Mouse (Mus musculus) 416B (cell line): ENCODE measurements at regions not wholly inside any gene's neighbourhood (a gene's known extent, or its start where the extent isn't known, plus 50 kb on each side); places are given as distances from the start of the nearest gene placed in this dataset.

Experiments
- DNase-seq: peaks from one replicate; pipeline ENCODE4 v3.0.0; 2011; ENCODE audit warnings: low read depth

GRCm38 (mm10) chr1:141524193-141524592, 1278.2 kb downstream of the Kcnt2 start:
- peak; percentile 49 for DNase-seq

- DNase-seq, result peak; percentile 6
These were observed 1287.2 kb downstream of the Kcnt2 start for GRCm38 (mm10) chr1:141533160-141533559.
